8 mouse cellular contexts compared by ENCODE assay signal in the genomic region with DNA sequence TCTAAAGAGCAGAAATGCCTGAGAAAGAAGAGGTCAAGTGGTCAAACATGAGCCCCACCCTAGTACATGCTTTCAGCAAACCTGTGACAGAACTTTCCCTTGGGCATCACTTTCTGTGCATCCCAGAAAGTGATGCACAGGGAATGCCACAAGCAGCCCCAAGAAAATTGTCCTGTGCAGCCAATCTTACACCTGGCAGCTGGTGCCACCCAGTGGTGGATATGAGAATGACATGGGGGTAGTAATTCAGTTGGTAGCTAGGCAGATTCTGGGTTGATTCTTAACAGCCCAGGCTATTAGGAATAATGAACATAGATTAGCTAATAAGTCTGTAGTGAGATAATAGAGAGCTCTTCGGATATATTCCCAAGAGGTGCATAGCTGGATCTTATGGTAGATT.
DNase-seq lines count a peak whose midpoint lies in the region; TF ChIP-seq lines count a peak whose summit lies in the region.
"Had no signal": no experiment of that assay in that cellular context is flagged by ENCODE, and none has a peak within 500 bp of the region (broad histone marks: within the 10 kb centered on the region; RNA-seq: fewer than 3 reads in every experiment).

No protein-coding gene starts in this region.

- H3K27me3 ChIP-seq in MEL (ENCODE audit: control insufficient read depth in 1 of 2, insufficient read depth in 2 of 2, low read length in 2 of 2) = no peaks in the 10 kb centered on the region

- peak; percentile 61 to 64 (median 62) for TF ChIP-seq CTCF in MEL (IDR thresholded peaks at IDR 0.05 in 2 of 3, conservative IDR thresholded peaks at IDR 0.05 in 1 of 3; ENCODE audit: control insufficient read depth in 1 of 3, insufficient read depth in 1 of 3, low read depth in 2 of 3, low read length in 3 of 3, poor library complexity in 1 of 3, severe bottlenecking in 1 of 3)

- no peak overlapping the region for H3K9ac ChIP-seq in MEL (ENCODE audit: control insufficient read depth, low read depth, low read length, poor library complexity, severe bottlenecking)

- no peaks in the 10 kb centered on the region for H3K36me3 ChIP-seq in MEL (ENCODE audit: control insufficient read depth in 1 of 2, insufficient read depth in 2 of 2, low read length in 2 of 2)

- TF ChIP-seq EP300 in MEL (IDR thresholded peaks at IDR 0.05; ENCODE audit: low read depth in 1 of 2, low read length in 2 of 2) = no peak

- TF ChIP-seq POLR2A in MEL (IDR thresholded peaks at IDR 0.05; ENCODE audit: control insufficient read depth in 1 of 2, insufficient read depth in 1 of 2, low read depth in 1 of 2, low read length in 2 of 2, poor library complexity in 1 of 2) = no peak

- H3K4me3 ChIP-seq in MEL (ENCODE audit: control insufficient read depth in 1 of 2, insufficient read depth in 1 of 2, low read depth in 2 of 2, low read length in 2 of 2) = no peak overlapping the region

- H3K79me2 ChIP-seq in MEL (ENCODE audit: control insufficient read depth, insufficient read depth, low read length, poor library complexity) = no peaks in the 10 kb centered on the region

- peak; percentile 68 for TF ChIP-seq RAD21 in MEL (IDR thresholded peaks at IDR 0.05; ENCODE audit: low read depth, low read length)

- H3K9me3 ChIP-seq in MEL (replicated peaks; ENCODE audit: insufficient read depth, low read length) = no peaks in the 10 kb centered on the region

- peak; percentile 42 for DNase-seq in MEL (ENCODE audit: low read depth, low spot score)
- peak; percentile 13 for DNase-seq in adrenal gland, adult 8-10 months
- peak; percentile 83 for DNase-seq in embryo, embryonic 10.5 days (ENCODE audit: low spot score)
- DNase-seq in heart, adult 9 months (ENCODE audit: low spot score in 2 of 2) = peak; percentile 37 to 65
- peak; percentile 58 for DNase-seq in layer of hippocampus, adult 9-11 months
- peak; percentile 51 to 75 for DNase-seq in lung, postnatal 4 days
- peak; percentile 8 for DNase-seq in spleen, adult 12 weeks (ENCODE audit: low spot score)

- H3K27ac ChIP-seq in MEL (ENCODE audit: control insufficient read depth, low read depth, low read length) = no peak overlapping the region
- H3K27ac ChIP-seq: macrophage had no signal

- H3K4me1 ChIP-seq in MEL (ENCODE audit: control insufficient read depth in 1 of 2, insufficient read depth in 2 of 2, low read length in 2 of 2) = no peaks in the 10 kb centered on the region

TF ChIP-seq in MEL, 35 proteins besides CTCF, POLR2A, EP300 and RAD21:
- TF ChIP-seq HCFC1 (IDR thresholded peaks at IDR 0.05; ENCODE audit: low read depth, low read length) (no peak), ZC3H11A (IDR thresholded peaks at IDR 0.05; ENCODE audit: low read depth, low read length) (peak; percentile 20; the same call in 1 of the 2 replicates), USF1 (IDR thresholded peaks at IDR 0.05; ENCODE audit: low read depth, low read length) (no peak), SMC3 (IDR thresholded peaks at IDR 0.05; ENCODE audit: low read depth, low read length) (peak; percentile 57), RCOR1 (IDR thresholded peaks at IDR 0.05; ENCODE audit: low read depth, low read length) (no peak), E2F4 (IDR thresholded peaks at IDR 0.05; ENCODE audit: borderline replicate concordance, low read depth, low read length) (no peak)

Comparison
In these comparisons a context has a peak if more than half of its experiments do, and no peak if none do; other contexts are left out.
1. DNase-seq: peak in every context shown above with its lines; median percentile 83 in embryo, embryonic 10.5 days; 63 in lung, postnatal 4 days; 58 in layer of hippocampus, adult 9-11 months; 51 in heart, adult 9 months; 42 in MEL; 13 in adrenal gland, adult 8-10 months; 8 in spleen, adult 12 weeks.